Mouse (Mus musculus) thymus, postnatal 25 days (tissue): ENCODE measurements around the gene Gm19402.
"Not testable (repeated sequence)": the region's sequence is repeated elsewhere in the genome, so short reads cannot be mapped to it uniquely, and the experiment has no call there.

Source experiments
- DNase-seq: peaks from one replicate; pipeline ENCODE4 v3.0.0; 2022

Gene Gm19402

GRCm38 (mm10) chr10:77690356-77690807 lies at the start of gene Gm19402:
Gene Gm19402 (minus strand): TSS chr10:77690757.
- not testable (repeated sequence) for DNase-seq

DNA sequence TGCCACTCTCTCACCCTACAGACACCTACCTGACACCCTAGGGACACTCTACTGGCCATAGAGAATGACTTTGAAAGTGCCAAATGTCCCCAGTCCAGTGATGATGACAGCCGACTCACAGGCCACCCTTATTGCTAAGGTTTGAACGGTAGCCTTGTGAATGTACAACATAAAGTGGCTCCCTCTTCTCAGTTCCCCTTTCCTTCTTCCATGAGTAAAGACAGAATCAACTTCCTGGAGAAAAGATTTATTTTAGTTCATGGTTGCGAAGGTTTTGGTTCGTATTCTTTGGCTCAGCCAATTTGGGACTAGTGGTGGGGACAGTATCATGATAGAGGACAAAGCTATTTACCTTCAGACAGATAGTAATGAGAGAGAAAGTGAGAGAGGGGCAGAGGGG lies 48.4 kb upstream of the Gm19402 start:
- no peak for DNase-seq

DNA sequence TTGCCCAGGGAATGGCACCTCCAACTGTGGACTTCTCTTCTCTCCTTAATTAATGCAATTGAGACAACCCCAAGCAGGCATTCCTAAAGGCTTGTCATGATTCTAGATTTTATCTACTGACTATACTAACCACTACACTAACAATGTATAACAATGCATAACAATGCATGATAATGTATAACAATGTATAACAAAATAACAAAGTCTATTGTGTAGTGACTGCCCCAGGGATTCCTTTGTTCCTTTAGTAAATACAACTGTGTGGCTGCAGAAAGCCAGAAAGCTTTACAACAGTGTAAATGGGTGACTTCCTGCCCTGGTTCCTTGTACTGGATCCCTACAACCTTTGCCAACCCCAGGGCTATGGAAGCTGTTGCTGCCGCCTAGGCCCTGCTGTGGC lies 45.4 kb upstream of the Gm19402 start:
- DNase-seq, result no peak

GRCm38 (mm10) chr10:77729241-77729640 lies 38.7 kb upstream of the Gm19402 start:
- DNase-seq, result peak; percentile 6

- no peak for DNase-seq
Measured at GRCm38 (mm10) chr10:77728280-77728679, 37.7 kb upstream of the Gm19402 start.

GRCm38 (mm10) chr10:77726186-77726585 lies 35.6 kb upstream of the Gm19402 start, which contains the start of gene Gm10100:
Gene Gm10100 (plus strand): TSS chr10:77726486.
- no peak for DNase-seq

DNA sequence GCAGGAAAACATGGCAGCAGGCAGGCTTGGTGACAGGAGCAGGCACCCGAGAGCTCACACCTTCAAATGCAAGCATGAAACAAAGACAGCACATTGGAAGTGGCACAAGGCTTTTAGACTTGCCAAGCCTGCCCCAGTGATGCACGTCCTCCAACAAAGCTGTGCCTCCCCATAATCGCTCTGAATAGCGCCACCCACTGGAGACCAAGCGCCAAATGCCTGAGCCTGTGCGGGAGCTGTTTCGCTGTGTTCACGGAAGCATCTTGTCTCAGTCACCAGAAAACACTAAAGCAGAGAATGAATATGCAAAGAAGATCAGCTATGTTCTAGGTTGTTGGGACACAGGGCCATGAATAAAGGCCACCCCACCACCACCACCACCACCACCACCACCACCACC lies 34.3 kb upstream of the Gm19402 start:
- DNase-seq, result no peak

DNA sequence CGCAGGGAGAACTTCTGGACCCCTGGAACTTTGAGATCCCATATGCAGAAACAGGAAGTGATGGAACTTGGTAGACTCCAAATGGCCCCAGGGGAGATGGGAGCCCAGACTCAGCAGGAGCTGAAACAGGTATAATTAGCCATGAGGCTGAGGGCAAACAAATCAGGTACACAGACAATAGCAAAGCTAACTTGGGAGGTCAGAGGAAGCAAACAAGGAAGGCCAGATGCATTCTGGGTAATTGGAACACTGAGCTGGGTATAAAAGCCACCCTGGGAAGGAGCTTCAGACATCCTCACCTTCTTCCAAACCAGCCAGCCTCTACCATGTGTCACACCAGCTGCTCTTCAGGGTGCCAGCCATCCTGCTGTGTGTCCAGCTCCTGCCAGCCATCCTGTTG lies 29.7 kb upstream of the Gm19402 start, which contains the start of gene Krtap12-1:
Krtap12-1 (plus strand) TSS at position 301 of the 400 bp plus-strand sequence.
- DNase-seq, result not testable (repeated sequence)

DNA sequence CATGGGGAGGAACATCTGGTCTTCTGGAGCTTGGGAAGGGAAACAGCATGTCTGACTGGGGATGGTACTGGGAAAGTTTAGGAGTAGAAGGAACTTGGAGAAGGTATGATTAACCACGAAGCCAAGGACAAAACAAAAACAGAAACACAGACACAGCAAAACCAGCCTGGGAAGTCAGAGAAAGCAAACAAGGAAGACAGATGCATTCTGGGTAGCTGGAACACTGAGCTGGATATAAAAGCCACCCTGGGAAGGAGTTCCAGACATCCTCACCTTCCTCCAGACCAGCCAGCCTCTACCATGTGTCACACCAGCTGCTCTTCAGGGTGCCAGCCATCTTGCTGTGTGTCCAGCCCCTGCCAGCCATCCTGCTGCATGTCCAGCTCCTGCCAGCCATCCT lies 24.9 kb upstream of the Gm19402 start, which contains the start of gene Gm10142:
Gm10142 (plus strand) TSS at position 301 of the 400 bp plus-strand sequence.
- DNase-seq, result no peak

GRCm38 (mm10) chr10:77713734-77714133 lies 23.2 kb upstream of the Gm19402 start:
- DNase-seq, result no peak

- not testable (repeated sequence) for DNase-seq
Measured at GRCm38 (mm10) chr10:77711157-77711556, 20.6 kb upstream of the Gm19402 start, which contains the start of gene Gm10024. Gene Gm10024 (plus strand): TSS chr10:77711457.

DNA sequence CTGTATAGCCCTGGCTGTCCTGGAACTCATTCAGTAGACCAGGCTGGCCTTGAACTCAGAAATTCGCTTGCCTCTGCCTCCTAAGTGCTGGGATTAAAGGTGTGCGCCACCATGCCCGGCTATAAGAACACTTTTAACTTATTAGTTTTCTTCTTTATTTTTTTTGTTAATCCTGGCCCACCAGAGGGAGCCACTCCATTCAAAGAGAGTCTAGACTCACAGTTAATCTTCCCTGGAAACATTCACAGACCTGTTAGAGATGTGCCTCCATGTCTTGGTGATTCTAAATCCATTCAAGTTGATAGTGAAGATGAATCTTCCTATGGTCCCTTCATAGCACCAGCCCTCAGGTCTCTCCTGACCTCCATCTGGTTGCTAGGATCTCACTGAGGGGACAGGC lies 19.3 kb upstream of the Gm19402 start:
- DNase-seq, result no peak

- no peak for DNase-seq
Measured at GRCm38 (mm10) chr10:77706326-77706725, 15.8 kb upstream of the Gm19402 start, which contains the start of gene Gm10272. Gene Gm10272 (plus strand): TSS chr10:77706626.

DNA sequence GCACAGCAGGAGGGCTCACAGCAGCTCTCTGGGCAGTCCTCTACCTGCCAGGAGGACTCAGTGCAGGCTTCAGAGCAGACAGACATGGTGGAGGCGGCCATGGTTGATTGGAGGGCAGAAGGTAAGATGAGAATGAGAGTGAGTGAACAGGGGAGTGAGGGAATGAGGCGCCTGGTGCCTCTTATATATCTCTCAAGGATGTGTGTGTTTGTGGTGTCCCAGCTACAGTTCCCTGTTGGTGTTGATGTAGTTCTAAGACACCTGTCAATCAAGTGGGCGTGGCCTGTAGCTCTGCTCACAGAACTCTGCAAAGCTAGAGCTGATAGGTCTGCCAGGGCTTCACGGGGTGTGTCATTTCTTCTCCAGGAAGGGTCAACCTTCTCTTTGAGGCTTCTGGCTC lies 6.6 kb upstream of the Gm19402 start, which contains the start of gene Gm9508:
Gm9508 (minus strand) TSS at position 101 of the 400 bp plus-strand sequence.
- DNase-seq, result no peak

- no peak for DNase-seq
Measured at GRCm38 (mm10) chr10:77687021-77687420, 3.5 kb downstream of the Gm19402 start.

GRCm38 (mm10) chr10:77685895-77686664 lies 4.5 kb downstream of the Gm19402 start, which contains the start of gene Tspear:
Gene Tspear (plus strand): TSS chr10:77686569.
- no peak for DNase-seq

- DNase-seq, result no peak
Measured at GRCm38 (mm10) chr10:77684181-77684580, 6.4 kb downstream of the Gm19402 start.

DNA sequence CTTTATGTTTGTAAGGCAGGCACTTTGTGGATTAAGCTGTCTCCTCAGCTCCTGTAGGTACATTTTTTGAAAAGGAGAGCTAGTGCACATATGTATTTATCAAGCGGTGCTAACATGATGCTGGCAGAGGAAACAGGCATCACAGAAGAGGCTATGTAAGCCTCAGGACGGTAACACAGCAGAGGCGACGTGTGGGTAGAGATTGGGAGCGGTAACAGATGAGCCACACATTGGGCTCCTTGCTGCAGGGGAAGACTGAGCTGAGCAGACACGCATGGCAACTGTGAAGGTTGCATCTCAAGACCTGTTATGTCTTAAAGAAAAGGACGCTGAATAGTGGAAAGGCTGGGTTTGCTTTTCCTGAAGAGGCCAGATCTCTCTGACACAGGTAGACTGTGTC lies 7.6 kb downstream of the Gm19402 start:
- no peak for DNase-seq

DNA sequence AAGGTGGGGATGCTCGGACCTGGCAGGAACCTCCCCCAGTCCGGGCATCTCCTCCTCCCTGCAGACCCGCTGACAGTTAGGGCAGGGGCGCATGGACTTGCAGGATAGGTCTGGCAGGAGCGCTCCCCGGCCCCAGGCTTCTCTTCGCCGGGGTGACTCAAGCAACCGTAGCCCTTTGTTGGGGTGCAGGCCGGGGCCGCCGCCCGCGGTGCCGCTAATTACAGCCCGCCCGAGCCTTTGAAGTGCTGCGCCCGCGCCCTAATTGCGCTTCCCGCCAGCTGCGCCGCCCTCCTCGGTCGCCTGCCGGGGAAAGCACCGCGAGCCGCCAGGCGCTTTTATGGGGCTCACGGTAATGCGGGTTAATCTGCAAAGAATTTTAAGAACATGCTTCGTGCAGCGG lies 13.0 kb downstream of the Gm19402 start:
- DNase-seq, result peak; percentile 40

- peak; percentile 66 for DNase-seq
Measured at GRCm38 (mm10) chr10:77673765-77674164, 16.8 kb downstream of the Gm19402 start.

- no peak for DNase-seq
Measured at GRCm38 (mm10) chr10:77671519-77671918, 19.0 kb downstream of the Gm19402 start.

DNA sequence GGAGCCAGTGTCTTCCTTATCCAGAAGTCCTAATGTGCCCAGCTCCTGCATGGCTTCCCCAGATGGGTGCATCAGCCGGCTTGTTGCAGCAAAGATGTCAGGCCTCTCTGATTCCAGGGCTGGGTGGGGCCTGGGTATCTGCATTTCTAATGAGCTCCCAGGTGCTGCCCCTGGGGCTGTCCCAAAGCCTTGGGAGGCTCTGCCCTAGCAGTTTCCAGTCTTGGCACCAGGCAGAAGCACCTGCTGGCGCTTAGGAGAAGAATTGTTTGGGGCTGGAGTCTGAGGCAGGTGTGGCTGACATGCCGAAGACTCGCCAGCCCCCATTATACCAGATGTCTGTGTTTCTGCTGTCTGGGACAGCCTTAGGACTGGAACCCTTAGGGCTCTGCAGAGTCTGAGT lies 19.8 kb downstream of the Gm19402 start:
- no peak for DNase-seq

- DNase-seq, result no peak
Measured at GRCm38 (mm10) chr10:77667402-77667801, 23.2 kb downstream of the Gm19402 start.

GRCm38 (mm10) chr10:77666342-77666741 lies 24.2 kb downstream of the Gm19402 start:
- DNase-seq, result peak; percentile 18
